Mouse (Mus musculus) lung, postnatal 0 days (tissue): Measurements from ENCODE around the gene Pptc7. TPM values are rescaled to one million over a fixed set of nuclear protein-coding genes. Genes with fewer than 3 reads are reported as not detected.

ENCODE experiments used
- ATAC-seq: fragments of 200-750 bp; cut with Nextera tagmentation; 2 replicates; pipeline ENCODE4 v1.8.0; 2017; ENCODE audit warnings: moderate library complexity
- DNase-seq: peaks from one replicate; pipeline ENCODE4 v3.0.0-alpha.2; 2016; ENCODE audit warnings: low spot score
- H3K27ac ChIP-seq: fragments of 300-500 bp; sonication (generic); 2 replicates; pipeline ENCODE4 v1.5.1; 2014; ENCODE audit warnings: antibody characterized with exemption, mild to moderate bottlenecking, low read length, mixed read lengths
- H3K27me3 ChIP-seq: fragments of 300-500 bp; sonication (generic); replicated peaks from 2 replicates; pipeline ENCODE4 v1.6.1; 2014; ENCODE audit warnings: low read length, mixed read lengths; ENCODE audit not compliant: insufficient read depth
- H3K36me3 ChIP-seq: fragments of 300-500 bp; sonication (generic); 2 replicates; pipeline ENCODE4 v1.6.1; 2014; ENCODE audit warnings: low read length, mixed read lengths; ENCODE audit not compliant: insufficient read depth
- H3K4me1 ChIP-seq: fragments of 300-500 bp; sonication (generic); 2 replicates; pipeline ENCODE4 v1.6.1; 2014; ENCODE audit warnings: antibody characterized with exemption, low read depth, low read length, mixed read lengths; ENCODE audit not compliant: insufficient read depth
- H3K4me2 ChIP-seq: fragments of 300-500 bp; sonication (generic); replicated peaks from 2 replicates; pipeline ENCODE4 v1.6.1; 2014; ENCODE audit warnings: low read depth, mild to moderate bottlenecking, low read length, moderate library complexity, mixed read lengths
- H3K4me3 ChIP-seq: fragments of 300-500 bp; sonication (generic); 2 replicates; pipeline ENCODE4 v1.5.1; 2014; ENCODE audit warnings: low read depth, low read length
- H3K9ac ChIP-seq: fragments of 300-500 bp; sonication (generic); replicated peaks from 2 replicates; pipeline ENCODE4 v1.6.1; 2014; ENCODE audit warnings: low read depth, mild to moderate bottlenecking
- H3K9me3 ChIP-seq: fragments of 300-500 bp; sonication (generic); 2 replicates; pipeline ENCODE4 v1.6.1; 2016; ENCODE audit warnings: low read length, mixed read lengths
- CTCF ChIP-seq: IDR thresholded peaks from 2 replicates; pipeline ENCODE4 v1.5.1; 2016; ENCODE audit warnings: antibody characterized with exemption, mild to moderate bottlenecking
- EP300 ChIP-seq: IDR thresholded peaks from 2 replicates; pipeline ENCODE4 v1.6.1; 2016; ENCODE audit warnings: antibody characterized with exemption, mild to moderate bottlenecking, control low read depth
- WGBS: fragments of 180-500 bp; shearing (Covaris S2); extraction: QIAGEN DNeasy Blood & Tissue Kit; methylation state at CpG from one replicate; pipeline ENCODE4 v1.1.7; 2014; 5-methylcytosine and 5-hydroxymethylcytosine counted together
- polyA plus RNA-seq: library from polyadenylated mRNA; unstranded; fragments of >200 nt; fragmentation: Nextera tagmentation; extraction: Ambion mirVana; gene quantifications from 2 replicates; pipeline ENCODE4 v1.2.1, GENCODE M21; 2015

Gene Pptc7
- polyA plus RNA-seq, 1 experiment from 2014 or later = 12.2 TPM

- Histone ChIP-seq H3K36me3 (no peaks in the 10 kb centered on the region; the same call in 1 of the 2 replicates), H3K9ac (no peak overlapping the region), H3K4me2 (no peak overlapping the region), H3K9me3 (no peaks in the 10 kb centered on the region), H3K4me3 (no peak overlapping the region), H3K4me1 (no peaks in the 10 kb centered on the region), H3K27ac (no peak overlapping the region), H3K27me3 (no peaks in the 10 kb centered on the region)
- TF ChIP-seq CTCF = no peak
- TF ChIP-seq EP300 = no peak
- ATAC-seq = no peak
- 77% methylated on average over 4 of the region's 4 CpGs for WGBS
- DNase-seq = no peak
Measured at GRCm38 (mm10) chr5:122330269-122330668, 46.1 kb downstream of the Pptc7 start.

DNA sequence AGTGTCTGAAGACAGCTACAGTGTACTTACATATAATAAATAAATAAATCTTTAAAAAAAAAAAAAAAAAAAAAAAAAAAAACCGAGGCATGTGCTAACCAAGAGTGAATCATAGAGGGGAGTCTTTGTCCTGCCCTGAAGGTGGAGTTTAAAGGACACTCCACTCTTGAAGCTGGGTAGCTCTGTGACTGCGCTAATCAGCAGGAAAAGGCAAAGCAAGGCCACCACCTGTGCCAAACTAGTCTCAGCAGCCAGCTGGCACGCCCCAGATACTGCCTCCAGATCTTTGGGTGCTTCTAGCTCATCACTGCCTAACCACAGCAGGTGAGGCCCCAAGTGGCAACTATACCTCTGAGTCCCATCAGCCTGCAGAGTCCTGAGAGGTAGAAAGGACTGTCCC lies 50.5 kb downstream of the Pptc7 start:
- no peak overlapping the region for H3K9ac ChIP-seq
- H3K4me2 ChIP-seq = no peak overlapping the region
- H3K27me3 ChIP-seq = no peaks in the 10 kb centered on the region
- DNase-seq (no peak), ATAC-seq (no peak)
- H3K36me3 ChIP-seq = no peaks in the 10 kb centered on the region
- H3K4me3 ChIP-seq = no peak overlapping the region
- no peaks in the 10 kb centered on the region for H3K4me1 ChIP-seq
- 54% methylated on average over 3 of the region's 3 CpGs for WGBS
- H3K27ac ChIP-seq = no peak overlapping the region
- H3K9me3 ChIP-seq = no peaks in the 10 kb centered on the region
- TF ChIP-seq CTCF (no peak), EP300 (no peak)

- ATAC-seq (peak; percentile 62), DNase-seq (peak; percentile 46)
- H3K9me3 ChIP-seq = no peaks in the 10 kb centered on the region
- no peak overlapping the region for H3K4me2 ChIP-seq
- no peak for TF ChIP-seq EP300
- TF ChIP-seq CTCF = no peak
- no peaks in the 10 kb centered on the region for H3K27me3 ChIP-seq
- no peak overlapping the region for H3K9ac ChIP-seq
- no peak overlapping the region for H3K4me3 ChIP-seq
- whole genome bisulfite sequencing = 71% methylated on average over 7 of the region's 7 CpGs
- H3K36me3 ChIP-seq = no peaks in the 10 kb centered on the region
- no peaks in the 10 kb centered on the region for H3K4me1 ChIP-seq
- no peak overlapping the region for H3K27ac ChIP-seq
Measured at GRCm38 (mm10) chr5:122336554-122337294, 52.6 kb downstream of the Pptc7 start.

DNA sequence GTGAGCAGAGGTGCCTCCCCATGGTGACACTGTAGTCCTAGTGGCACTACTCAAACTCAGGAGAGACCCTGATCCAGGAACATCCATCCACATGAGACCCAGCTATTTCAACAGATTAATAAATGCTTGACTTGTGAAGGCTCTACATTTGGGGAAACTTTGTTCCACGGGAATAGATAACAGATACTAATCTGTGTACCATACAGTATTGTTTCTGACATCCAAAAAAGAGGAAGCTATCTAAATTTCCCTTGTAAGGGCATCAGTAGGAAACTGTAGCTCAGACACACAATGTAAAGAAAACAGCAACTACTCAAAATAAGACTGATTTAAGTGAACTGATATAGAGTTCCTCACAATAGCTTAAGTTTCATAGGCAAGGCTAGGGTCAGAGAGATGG lies 58.7 kb downstream of the Pptc7 start:
- DNase-seq (no peak), ATAC-seq (no peak)
- no peak overlapping the region for H3K4me2 ChIP-seq
- H3K36me3 ChIP-seq = no peaks in the 10 kb centered on the region
- H3K9ac ChIP-seq = no peak overlapping the region
- no peak overlapping the region for H3K27ac ChIP-seq
- no peaks in the 10 kb centered on the region for H3K27me3 ChIP-seq
- 63% methylated on average over 1 of the region's 1 CpGs for WGBS
- H3K9me3 ChIP-seq = no peaks in the 10 kb centered on the region
- TF ChIP-seq EP300 = no peak
- no peak for TF ChIP-seq CTCF
- no peaks in the 10 kb centered on the region for H3K4me1 ChIP-seq
- H3K4me3 ChIP-seq = no peak overlapping the region

GRCm38 (mm10) chr5:122343768-122344167 lies 59.6 kb downstream of the Pptc7 start:
- no peak for TF ChIP-seq CTCF
- TF ChIP-seq EP300 = no peak
- Histone ChIP-seq H3K36me3 (no peaks in the 10 kb centered on the region), H3K9ac (no peak overlapping the region), H3K27ac (no peak overlapping the region), H3K27me3 (no peaks in the 10 kb centered on the region), H3K9me3 (no peaks in the 10 kb centered on the region), H3K4me3 (no peak overlapping the region), H3K4me2 (no peak overlapping the region), H3K4me1 (no peaks in the 10 kb centered on the region)
- ATAC-seq (peak; percentile 46), DNase-seq (peak; percentile 49)
- 42% methylated on average over 7 of the region's 7 CpGs for WGBS

- Histone ChIP-seq H3K27me3 (no peaks in the 10 kb centered on the region), H3K9ac (no peak overlapping the region), H3K4me1 (no peaks in the 10 kb centered on the region), H3K4me3 (no peak overlapping the region), H3K27ac (no peak overlapping the region), H3K9me3 (no peaks in the 10 kb centered on the region), H3K36me3 (no peaks in the 10 kb centered on the region), H3K4me2 (no peak overlapping the region)
- TF ChIP-seq EP300 = no peak
- peak; percentile 93 for TF ChIP-seq CTCF
- ATAC-seq (peak; percentile 70), DNase-seq (peak; percentile 80)
- 8% methylated on average over 5 of the region's 5 CpGs for WGBS
Measured at GRCm38 (mm10) chr5:122344260-122344659, 60.1 kb downstream of the Pptc7 start.

GRCm38 (mm10) chr5:122345777-122346176 lies 61.6 kb downstream of the Pptc7 start:
- H3K36me3 ChIP-seq = no peaks in the 10 kb centered on the region
- TF ChIP-seq EP300 (no peak), CTCF (peak; percentile 21)
- H3K27ac ChIP-seq = no peak overlapping the region
- H3K4me2 ChIP-seq = no peak overlapping the region
- ATAC-seq = no peak
- H3K4me3 ChIP-seq = no peak overlapping the region
- no peaks in the 10 kb centered on the region for H3K9me3 ChIP-seq
- H3K4me1 ChIP-seq = no peaks in the 10 kb centered on the region
- no peak overlapping the region for H3K9ac ChIP-seq
- H3K27me3 ChIP-seq = no peaks in the 10 kb centered on the region
- no peak for DNase-seq
- WGBS = 76% methylated on average over 4 of the region's 4 CpGs
